Mouse (Mus musculus): ENCODE results near the gene Nmnat2.
A peak's percentile ranks its signal among the peaks of the same experiment; 100 is the strongest.
"Not testable (repeated sequence)": the region's sequence is repeated elsewhere in the genome, so short reads cannot be mapped to it uniquely, and the experiment has no call there.

The Nmnat2 gene

DNA sequence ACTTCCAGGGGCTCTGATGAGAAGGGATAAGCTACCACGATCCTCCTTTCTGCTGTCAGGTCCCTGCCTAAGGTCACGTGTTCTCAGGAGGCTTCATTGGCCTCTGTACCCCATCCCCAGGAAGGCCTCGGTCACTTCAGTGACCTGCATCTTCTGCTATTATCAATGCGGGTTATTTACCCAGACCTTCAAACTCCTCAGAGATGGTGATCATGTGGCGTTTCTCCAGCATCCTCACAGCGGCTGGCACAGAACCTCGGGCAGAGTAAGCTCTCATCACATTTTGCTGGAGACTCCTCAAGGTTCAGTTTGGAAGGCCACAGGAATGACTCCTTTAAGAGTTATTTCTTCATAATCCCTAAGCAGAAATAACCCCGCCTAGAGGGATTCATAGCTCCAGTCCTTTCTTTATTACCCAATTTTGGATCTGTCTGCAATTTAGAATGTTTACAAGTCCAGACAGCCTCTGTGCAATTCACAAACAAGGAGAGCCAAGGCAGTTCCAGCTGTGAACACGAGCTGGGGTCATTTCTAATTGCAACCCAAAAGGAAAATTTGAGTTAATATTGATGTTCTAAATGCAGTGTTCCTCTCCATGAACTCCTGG, 110.1 kb downstream of the Nmnat2 start:
- no peak for DNase-seq

DNA sequence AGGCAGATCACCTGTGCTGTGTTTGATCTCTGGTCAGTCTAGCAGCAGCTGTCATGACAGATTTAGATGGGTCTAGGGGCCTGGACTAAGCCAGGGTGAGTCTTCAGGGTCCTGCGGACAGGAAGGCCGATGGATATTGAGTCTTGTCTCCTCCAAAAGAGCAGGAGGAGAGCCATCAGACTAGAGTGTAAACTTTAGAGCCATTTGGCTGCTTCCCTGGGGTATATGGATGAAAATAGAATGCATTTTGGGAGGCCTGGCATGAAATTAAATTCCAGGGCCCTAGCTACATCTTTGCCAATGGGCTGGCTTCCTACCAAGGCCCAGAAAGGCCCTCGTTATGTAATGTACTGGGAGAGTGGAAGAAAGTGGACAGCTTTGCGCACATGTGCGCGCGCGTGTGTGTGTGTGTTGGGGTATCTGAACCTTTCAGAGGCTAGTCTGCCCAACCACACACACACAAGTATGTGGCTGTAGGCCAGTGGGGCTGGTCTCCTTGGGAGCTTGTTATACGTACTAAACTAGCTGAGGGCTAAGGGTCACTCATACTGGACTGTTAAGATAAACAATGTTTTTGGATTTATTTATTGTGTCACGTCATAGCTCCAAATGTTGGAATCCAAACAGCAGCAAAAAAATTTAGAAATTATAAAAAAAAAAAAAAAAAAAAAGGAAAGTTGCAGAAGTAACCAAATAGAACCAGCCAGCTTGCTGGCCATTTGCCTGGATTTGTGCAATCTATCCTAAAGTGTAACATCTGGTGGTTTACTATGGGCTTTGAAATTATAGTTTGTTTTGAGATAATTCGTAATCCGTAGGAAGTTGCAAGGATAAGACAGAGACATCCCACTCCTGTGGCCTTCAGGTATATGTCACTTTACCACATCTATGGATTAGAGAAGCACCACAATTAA, 110.9 kb downstream of the Nmnat2 start:
- DNase-seq, result peak; percentile 40 to 43

DNA sequence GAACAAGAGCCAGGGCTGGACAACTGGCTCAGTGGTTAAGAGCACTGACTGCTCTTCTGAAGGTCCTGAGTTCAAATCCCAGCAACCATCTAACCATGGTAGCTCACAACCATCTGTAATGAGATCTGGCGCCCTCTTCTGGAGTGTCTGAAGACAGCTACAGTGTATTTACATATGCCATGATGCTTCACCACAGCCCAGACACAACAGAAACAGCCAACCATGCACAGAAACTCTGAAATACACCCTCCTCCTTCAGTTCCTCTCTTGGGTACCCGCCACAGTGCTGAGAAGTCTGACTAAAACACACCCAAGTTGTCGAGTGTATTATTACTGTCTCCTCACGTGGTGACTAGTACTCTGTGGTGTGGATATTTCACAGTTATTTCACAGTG, 111.6 kb downstream of the Nmnat2 start:
- no peak for DNase-seq

DNA sequence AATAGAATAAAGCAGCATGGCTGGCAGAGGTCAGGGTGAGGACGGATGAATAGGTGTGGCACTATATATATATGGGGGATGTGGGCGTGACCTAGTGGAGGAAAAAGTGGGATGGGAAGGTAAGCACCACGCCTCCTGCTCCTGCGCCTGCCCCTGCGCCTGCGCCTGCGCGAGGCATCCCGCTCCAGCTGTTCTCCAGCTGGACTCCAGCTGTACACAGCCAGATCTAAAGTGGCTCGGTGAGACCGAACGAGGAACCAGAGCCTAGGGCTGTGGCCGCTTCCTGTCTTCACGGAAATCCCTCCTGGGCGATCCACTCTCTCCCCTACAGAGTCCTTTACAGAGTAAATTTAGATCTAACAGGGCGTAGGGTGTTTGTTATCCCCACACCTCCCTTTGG, 116.8 kb downstream of the Nmnat2 start:
- peak in 1 of 2 experiments; percentile 14 for DNase-seq

DNA sequence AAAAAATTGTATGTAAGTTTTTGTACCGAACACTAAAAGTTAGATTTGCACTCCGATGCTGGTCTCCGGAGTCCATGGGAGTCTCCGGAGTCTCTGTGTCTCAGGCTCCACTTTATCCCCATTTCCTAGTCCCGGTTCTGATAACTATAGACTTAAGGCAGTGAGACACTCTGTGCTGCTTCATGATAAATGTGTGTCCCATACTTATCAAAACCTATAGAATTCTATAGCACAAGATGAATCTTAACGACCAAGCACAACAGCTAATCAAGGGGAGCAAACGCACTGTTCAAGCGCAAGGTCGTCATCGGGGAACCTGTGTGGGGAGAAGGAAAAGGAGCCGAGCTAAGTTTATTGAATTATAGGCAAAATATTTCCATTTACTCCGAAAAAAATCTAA, 117.2 kb downstream of the Nmnat2 start:
- no peak for DNase-seq

DNA sequence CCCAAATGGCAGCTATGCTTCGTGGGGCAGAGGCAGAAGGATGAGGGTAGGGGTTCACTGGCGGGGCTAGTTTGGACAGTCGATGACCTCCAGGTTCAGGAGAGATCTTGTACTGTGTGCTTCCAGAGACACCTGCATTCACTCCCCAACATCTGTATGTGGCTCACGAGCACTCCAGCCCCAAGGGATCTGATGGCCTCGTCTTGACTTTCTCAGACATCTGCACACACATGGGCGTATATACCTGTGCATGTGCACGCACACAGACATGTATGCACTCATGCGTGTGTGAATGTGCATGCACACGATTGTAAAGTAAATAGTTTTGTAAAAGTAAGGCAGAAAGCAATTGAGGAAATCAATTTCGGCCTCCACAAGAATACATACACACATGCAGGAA, 117.9 kb downstream of the Nmnat2 start:
- no peak for DNase-seq

DNA sequence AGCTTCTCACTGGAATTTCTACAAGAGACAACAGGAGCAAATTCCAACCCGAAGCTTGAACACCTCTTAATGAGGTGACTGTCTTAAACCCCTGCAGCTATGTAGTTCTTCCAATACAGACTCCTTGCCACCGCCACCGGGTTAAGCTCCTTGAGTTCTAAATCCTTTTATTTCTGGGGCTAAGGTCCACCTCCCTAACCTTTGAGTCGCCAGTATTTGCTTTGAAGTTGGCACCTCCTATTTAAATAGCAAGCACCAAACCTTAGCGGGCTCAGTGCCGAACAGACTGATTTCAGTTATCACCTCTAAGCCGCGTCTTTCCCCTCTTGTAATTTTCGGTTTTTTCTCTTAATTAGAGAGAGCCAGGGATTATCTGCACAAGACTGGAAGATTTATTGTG, 118.6 kb downstream of the Nmnat2 start:
- peak in 1 of 2 experiments; percentile 12 for DNase-seq

DNA sequence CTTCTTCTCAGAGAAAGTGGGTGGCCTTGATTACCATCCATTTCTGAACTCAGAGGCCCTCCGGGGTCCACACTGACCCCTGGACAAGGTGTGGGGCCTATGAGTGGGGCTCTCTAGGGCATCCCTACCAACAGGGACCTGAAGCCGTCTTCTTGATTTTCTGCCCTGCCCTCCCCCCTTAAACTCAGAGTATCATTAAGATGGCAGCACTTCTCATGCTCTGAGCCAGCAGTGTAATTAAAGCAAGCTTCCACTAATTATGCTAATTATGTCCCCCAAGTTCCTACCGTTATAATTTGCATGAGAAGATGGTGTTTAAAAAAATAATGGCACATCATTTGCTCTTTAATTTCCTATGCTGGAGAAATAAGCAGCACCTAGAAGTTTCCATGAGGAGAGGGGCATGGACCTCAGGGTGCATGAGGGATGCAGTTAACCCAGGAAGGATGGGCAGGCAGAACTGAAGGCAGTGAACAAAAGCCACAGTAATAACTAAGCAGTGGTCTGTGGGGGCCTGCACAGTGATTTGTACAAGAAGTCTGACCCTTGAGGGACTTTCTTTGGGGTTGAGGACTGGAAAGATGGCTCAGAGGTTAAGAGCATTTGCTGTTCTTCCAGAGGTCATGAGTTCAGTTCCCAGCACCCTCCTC, 120.4 kb downstream of the Nmnat2 start:
- DNase-seq, result no peak

DNA sequence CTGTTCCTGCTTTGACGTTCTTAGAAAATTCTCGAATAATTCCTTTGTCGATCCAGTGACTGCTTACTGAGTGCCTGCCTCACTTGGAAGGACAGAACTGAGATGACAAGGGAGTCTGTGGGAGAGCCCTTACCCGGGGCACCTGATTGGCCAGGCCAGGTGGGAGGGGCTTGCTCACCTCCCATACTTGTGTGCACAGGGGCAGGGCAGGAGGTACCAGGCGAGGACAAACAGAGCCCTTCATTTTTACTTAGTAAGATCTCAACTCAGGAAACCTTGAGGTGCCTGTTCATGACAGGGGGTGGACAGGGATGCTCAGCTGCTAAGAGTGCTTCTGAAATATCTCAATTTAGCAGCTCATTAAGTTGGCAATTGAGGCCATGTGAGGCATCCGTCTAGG, 121.2 kb downstream of the Nmnat2 start:
- no peak for DNase-seq

DNA sequence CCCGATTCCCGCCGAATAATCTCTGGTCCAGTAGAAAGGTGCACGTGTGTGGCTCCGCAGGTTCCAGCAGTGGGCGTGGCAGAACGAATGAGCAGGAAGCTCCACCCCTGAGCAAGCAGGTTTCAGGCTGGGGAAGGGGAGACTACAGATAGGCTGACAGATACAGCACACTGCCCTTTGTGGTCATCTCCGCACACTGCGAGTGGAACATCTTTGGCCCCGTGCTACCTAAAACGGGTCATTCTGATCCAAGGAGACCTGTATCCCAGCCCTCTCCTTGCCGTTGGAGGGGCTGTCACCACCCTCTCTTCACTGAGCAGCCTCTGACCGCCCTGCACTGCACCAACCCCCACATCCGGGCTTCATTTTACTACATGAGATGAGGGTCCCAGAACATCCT, 128.4 kb downstream of the Nmnat2 start:
- not testable (repeated sequence) for DNase-seq

DNA sequence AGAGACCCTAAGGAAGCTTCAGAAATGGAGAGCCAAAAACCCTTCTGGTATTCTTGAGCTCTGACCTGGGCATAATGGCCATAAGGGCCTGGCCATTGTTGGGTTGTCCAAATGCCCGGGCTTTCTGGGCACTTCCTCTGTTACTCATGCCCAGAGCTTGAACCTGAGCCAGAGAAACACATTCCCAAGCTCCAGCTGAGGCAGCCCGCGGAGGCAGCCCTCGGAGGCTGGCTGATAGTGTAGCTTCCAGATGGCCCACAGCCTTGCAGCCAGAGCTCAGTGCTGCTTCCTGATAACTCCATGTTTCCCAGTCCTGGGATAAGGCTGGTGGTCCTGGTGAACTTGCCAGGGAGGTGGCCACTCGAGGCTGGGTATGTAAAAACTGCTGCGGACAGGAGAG, 129.4 kb downstream of the Nmnat2 start:
- DNase-seq, result no peak

DNA sequence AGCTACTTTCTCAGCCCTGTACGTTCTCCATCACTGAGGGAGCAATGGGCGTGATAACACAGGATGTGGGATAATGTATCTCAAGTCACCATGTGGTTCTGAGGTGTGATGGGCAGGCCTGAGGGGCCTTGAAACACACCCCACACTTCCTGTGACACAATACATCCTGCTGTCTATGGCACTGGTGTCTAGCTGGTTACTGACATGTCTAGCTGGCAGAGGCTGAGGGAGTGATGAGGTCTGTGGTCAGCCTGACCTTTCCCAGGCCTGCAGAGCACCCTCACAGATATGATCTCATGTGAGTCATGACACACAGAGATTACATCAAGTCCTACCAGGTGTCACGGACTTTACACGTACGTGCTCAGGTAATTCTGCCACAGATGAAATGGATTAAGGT, 130.4 kb downstream of the Nmnat2 start:
- no peak for DNase-seq

DNA sequence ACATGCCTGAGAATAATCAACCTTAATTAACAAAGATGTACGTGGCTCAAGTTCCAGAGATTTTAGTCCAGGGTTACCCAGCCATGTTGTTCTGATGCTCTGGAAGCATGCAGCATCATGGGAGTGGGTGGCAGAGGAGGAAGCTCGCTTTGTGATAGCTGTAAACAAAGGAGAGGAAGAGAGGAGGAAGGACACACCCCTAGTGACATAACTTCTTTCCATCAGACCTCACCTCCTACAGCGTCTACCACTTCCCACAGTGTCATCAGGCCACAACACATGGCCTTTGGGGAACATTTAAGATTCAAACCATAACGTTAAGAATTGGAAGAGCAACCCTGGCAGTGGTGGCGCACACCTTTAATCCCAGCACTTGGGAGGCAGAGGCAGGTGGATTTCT, 133.0 kb downstream of the Nmnat2 start:
- no peak for DNase-seq

DNA sequence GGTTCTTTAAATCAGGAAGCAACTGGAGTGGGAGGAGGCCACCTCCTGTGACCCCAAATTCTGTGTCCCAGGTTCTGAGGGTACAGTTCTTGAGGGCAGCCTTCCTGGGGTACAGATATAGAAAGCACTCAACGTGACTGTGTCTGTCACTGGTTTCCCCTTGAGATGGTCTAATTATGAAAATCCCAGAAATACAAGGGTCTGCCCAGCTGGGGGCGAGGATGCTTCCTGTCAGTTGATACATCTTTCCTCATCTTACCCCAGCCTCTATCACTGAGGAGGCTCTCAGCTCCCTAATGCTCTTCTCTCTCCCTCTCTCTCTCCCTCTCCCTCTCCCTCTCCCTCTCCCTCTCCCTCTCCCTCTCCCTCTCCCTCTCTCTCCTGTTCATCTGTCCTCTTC, 135.3 kb downstream of the Nmnat2 start:
- peak in 1 of 2 experiments; percentile 35 for DNase-seq

DNA sequence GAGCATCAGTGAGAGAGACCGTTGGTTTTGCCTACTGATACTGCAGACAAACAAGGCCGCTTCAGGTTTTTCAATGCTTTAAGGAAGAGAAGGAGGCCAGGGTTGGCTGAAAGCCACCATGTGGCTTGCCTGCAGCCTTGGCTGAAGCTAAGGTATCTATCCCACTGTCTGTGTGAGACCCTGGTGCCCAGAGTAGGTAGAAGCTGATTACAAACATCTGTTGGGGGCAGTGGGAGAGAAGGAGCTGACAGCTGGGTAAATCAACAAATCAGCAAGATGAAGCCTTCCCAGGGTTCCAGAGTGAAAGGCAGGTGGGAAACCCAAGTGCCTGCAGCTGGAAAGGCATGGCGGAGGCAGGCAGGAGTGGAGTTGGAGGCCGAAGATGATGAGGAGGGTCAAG, 136.0 kb downstream of the Nmnat2 start:
- no peak for DNase-seq

DNA sequence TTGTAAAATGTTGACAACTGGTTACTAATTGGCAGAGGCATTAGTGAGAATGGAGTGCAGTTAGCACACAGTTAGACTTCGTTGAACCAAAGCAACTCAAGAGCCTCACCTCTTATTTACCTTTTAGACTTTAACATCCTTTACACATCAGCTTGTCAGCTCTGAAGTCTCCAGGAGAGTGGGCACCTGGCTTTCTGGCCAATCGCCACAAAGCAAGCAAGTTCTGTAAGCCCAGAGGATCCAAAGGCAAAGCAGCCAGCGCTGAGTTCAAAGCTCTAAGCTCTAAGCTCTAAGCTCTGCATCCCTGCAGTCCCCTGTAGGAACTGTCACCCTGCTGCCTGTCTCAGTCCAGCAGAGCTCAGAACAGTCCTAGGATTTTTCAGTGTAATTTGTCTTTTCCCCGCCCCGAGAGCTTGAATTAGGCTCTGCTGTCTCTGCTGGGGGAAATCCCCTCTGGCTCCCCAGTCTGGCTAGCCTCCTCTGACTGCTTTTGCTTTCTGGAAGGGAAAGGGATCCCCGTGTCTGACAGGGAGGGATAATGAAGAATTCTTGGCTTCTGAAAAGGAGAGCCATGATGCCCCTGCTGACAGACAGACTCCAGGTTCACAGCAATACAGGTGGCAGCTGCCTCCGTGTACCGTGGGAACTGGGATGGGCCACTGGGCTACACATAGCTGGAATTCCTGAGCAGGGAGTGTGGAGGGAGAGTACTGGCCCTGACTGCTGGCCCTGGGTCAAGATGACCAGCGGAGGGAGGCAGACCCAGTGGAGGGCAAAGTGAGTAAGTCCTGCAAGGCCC, 136.8 kb downstream of the Nmnat2 start:
- peak; percentile 58 to 59 for DNase-seq

DNA sequence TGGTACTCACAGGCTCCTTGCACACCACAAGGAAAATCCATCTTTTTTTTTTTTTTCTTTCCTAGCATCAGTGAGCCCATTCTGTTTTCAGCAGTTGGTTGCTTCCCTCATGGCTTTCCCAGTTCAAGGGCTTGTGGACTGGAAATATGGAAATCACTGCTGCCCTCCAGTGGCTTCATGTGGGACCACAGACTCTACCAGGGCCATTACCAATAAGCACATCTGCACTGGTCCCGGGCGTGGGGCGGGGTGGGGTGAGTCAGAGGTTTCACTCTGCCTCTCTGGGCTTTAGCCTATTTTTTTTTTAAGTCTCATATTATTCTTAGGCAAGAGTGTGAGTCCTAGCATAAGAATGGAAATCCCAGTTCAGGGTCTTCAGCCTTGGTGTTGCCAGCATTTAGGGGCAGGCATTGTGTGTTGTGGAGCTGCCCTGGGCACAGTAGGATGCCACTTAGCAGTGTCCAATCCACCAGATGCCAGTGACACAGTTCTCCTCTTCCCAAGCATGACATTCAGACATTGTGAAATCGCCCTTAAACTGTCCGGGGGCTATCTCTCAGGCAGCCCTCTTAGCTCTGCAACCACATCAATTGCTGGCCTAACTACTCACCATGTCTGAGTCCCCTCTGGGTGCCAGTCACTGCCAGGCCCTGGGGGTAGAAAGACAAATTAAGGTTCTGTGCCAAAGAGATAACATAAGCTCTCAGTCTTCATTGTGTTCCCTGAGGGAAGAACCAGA, 137.6 kb downstream of the Nmnat2 start:
- DNase-seq, result peak; percentile 55 to 74

DNA sequence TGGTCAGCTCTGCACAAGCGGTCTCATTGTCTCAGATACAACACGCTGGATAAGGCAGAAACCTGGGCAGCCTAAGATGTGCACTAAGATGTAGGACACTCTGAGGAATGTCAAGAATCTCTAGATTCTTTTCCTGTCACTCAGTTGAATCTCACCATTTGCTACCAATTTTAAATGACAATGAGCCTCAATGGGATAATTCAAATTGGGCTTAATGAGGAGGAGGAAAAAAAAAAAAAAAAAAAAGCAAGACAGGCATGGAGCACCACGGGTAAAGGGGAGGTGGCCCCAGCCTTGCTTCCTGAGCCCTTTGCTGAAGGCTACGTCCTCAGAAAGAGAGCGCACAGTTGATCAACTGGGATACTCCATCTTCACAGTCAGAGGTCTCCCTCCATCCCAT, 138.4 kb downstream of the Nmnat2 start:
- no peak for DNase-seq

DNA sequence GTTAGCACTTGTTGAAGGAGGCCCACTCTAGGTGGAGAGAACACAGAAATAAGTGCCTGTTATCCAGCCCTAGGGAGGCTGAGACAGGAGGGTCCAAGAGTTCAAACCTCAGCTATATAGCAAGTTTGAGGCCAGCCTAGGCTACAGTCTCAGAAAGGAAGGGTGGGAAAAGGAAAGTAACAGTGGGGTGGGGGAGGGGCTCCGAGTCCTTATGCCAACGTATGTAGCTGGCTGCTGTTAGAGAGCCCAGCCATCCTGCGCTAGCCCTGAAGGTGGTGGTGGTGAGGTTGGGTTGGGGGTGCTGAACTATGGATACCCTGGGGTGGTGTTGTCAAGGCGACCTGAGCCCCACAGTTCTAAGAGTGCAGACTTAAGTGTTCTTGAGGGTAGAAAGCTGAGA, 138.8 kb downstream of the Nmnat2 start:
- DNase-seq, result no peak

DNA sequence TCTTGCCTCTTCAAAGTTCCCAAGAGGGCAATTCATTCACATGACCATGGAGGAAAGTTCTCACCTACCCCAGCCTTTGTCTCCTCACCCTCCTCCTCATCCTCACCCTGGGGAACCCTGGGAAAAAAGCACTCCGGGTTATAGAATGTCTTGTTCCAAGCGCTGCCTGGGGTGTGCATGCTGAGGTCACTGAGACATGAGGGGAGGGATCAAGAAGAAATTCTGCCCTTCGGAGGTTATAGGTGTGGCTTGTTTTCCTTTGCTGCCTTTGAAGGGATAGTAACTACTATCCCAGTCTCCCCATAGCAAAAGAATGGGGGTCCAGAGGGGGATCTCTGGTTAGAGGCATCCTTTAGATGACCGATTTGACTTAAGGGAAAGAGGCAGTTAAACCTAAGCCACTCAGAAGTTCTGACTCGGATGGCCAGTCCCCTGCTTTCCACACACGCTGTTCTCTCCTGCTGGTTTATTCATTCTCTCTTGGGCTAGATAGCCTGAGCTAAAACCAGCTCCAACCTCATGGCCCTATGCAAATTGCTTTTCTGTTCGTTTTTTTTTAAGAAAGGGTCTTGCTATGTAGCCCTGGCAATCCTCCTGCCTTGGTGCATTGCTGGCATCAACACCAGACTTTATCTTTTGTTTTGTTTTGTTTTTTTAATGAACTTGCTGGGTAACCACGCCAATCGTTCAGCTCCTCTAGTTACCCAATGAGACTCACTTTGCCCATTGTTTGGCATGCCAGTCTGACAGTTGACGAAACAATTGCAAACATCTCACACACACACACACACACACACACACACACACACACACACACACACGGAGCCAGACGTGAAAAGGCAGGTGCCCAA, 139.7 kb downstream of the Nmnat2 start:
- DNase-seq, result no peak

DNA sequence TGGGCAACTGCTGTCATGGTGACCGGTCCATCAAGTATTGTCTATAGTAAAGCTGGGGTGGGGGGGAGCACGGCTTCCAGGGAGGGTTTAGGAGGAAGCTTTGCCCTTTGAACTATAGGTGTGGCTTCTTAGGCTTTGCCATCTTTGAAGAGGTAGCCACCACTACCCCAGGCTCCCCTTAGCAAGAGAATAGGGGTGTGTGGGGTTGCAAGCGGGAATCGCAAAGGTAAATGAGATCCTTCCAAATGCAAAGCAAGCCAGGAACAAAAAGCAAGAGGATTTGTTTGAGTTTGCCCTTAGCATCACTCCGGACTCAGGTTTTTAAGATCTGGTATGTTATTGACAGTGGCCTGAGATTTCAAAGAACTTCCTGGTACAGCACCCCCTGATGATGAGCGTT, 140.5 kb downstream of the Nmnat2 start:
- DNase-seq, result no peak

All from kidney, postnatal 36 days (tissue).